Mouse (Mus musculus) neural tube, embryonic 14.5 days (tissue): ENCODE measurements around the gene Ncs1. TPM values are rescaled to one million over a fixed set of nuclear protein-coding genes. Genes with fewer than 3 reads are reported as not detected.

Source experiments
- polyA plus RNA-seq: library from polyadenylated mRNA; unstranded; fragments of >200 nt; fragmentation: Nextera tagmentation; extraction: Ambion mirVana; gene quantifications from 2 replicates; pipeline ENCODE4 v1.2.1, GENCODE M21; 2014

Ncs1 gene
- polyA plus RNA-seq, 1 experiment from 2014 or later, result 201 TPM

Other genes with a start within 250 kb of the Ncs1 start
- 32.6 and 33.3 TPM in 2 replicates for gene Fnbp1, start 103.8 kb upstream of the Ncs1 start, polyA plus RNA-seq
- gene Gpr107, start 93.5 kb upstream of the Ncs1 start, polyA plus RNA-seq, result 24.2 and 27.8 TPM in 2 replicates
- 0.17 and 0.50 TPM in 2 replicates for gene Hmcn2, start 68.6 kb downstream of the Ncs1 start, polyA plus RNA-seq
- gene Ass1, start 224.4 kb downstream of the Ncs1 start, polyA plus RNA-seq, result 6.8 and 7.3 TPM in 2 replicates